Mouse (Mus musculus): ENCODE results near the gene Palld. TPM values are rescaled to one million over a fixed set of nuclear protein-coding genes. Genes with fewer than 3 reads are reported as not detected.

Gene Palld
- polyA plus RNA-seq, 1 experiment from 2014 or later: 17.3 TPM

DNA sequence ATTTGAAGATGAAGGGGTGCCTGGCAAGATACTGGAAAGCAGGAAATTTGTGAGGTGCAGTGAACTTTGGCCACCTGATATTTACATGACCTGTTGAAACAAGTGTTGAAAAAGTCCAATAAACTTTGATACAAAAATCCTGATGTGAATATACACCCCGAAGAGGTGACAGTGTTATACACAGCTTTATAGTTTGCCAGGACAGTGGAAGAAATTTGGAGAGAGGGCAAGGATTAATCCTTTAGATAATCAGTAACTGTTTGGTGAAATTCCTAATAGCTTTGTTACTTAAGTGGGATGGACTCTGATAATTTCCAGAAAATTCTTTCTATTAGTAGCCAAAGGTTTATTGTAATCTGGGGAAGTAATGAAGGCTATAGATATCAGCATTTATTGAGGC, 314.2 kb downstream of the Palld start:
- H3K4me3 ChIP-seq (ENCODE audit: low read length): no peak overlapping the region
- no peak overlapping the region for H3K4me2 ChIP-seq (ENCODE audit: low read length)
- H3K9me3 ChIP-seq (ENCODE audit: control insufficient read depth, low read length): no peaks in the 10 kb centered on the region
- H3K4me1 ChIP-seq (ENCODE audit: control insufficient read depth, insufficient read depth, low read depth, low read length): peaks cover 11% of the 10 kb centered on the region
- no peaks in the 10 kb centered on the region for H3K36me3 ChIP-seq (ENCODE audit: control insufficient read depth, insufficient read depth, low read length)
- no peaks in the 10 kb centered on the region for H3K27me3 ChIP-seq (replicated peaks; ENCODE audit: control insufficient read depth, insufficient read depth, low read length)
- 92% methylated on average over 1 of the region's 1 CpGs for WGBS
- H3K27ac ChIP-seq (ENCODE audit: low read depth, low read length): no peak overlapping the region
- H3K9ac ChIP-seq (ENCODE audit: low read depth, low read length): no peak overlapping the region
- ATAC-seq: no peak

DNA sequence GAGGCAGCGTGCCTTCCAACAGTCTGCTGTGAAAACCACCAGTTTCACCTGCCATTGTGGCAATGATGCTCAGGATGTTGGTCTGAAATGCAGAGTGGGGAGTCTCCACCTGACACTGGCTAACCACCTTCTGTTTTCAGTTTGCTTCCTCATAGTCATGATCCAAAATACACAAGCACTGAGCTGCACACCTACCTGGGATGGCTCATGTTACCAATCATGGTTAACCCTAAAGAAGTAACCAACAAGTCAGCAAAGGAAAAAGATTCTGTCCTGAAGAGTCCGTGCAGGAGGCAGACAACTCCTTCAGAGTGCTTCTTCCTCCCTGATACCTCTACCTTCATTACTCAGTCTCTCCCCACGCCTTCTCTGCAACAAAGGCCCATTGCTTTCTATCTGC, 314.8 kb downstream of the Palld start:
- Histone ChIP-seq H3K27ac (ENCODE audit: low read depth, low read length) (no peak overlapping the region), H3K27me3 (replicated peaks; ENCODE audit: control insufficient read depth, insufficient read depth, low read length) (no peaks in the 10 kb centered on the region), H3K4me3 (ENCODE audit: low read length) (no peak overlapping the region), H3K4me2 (ENCODE audit: low read length) (no peak overlapping the region), H3K4me1 (ENCODE audit: control insufficient read depth, insufficient read depth, low read depth, low read length) (peaks cover 11% of the 10 kb centered on the region), H3K36me3 (ENCODE audit: control insufficient read depth, insufficient read depth, low read length) (no peaks in the 10 kb centered on the region), H3K9me3 (ENCODE audit: control insufficient read depth, low read length) (no peaks in the 10 kb centered on the region), H3K9ac (ENCODE audit: low read depth, low read length) (no peak overlapping the region)
- ATAC-seq: no peak
- WGBS: 73% methylated on average over 3 of the region's 3 CpGs

GRCm38 (mm10) chr8:61586529-61586928, 316.0 kb downstream of the Palld start:
- no peak for ATAC-seq
- Histone ChIP-seq H3K9me3 (ENCODE audit: control insufficient read depth, low read length) (no peaks in the 10 kb centered on the region), H3K9ac (ENCODE audit: low read depth, low read length) (no peak overlapping the region), H3K36me3 (ENCODE audit: control insufficient read depth, insufficient read depth, low read length) (no peaks in the 10 kb centered on the region), H3K4me2 (ENCODE audit: low read length) (no peak overlapping the region), H3K27ac (ENCODE audit: low read depth, low read length) (no peak overlapping the region), H3K4me1 (ENCODE audit: control insufficient read depth, insufficient read depth, low read depth, low read length) (peaks cover 5% of the 10 kb centered on the region), H3K27me3 (replicated peaks; ENCODE audit: control insufficient read depth, insufficient read depth, low read length) (no peaks in the 10 kb centered on the region), H3K4me3 (ENCODE audit: low read length) (no peak overlapping the region)
- 85% methylated on average over 3 of the region's 3 CpGs for WGBS

GRCm38 (mm10) chr8:61585746-61586145, 316.7 kb downstream of the Palld start:
- Histone ChIP-seq H3K4me1 (ENCODE audit: control insufficient read depth, insufficient read depth, low read depth, low read length) (no peaks in the 10 kb centered on the region), H3K36me3 (ENCODE audit: control insufficient read depth, insufficient read depth, low read length) (no peaks in the 10 kb centered on the region), H3K4me2 (ENCODE audit: low read length) (no peak overlapping the region), H3K9ac (ENCODE audit: low read depth, low read length) (no peak overlapping the region), H3K27me3 (replicated peaks; ENCODE audit: control insufficient read depth, insufficient read depth, low read length) (no peaks in the 10 kb centered on the region), H3K9me3 (ENCODE audit: control insufficient read depth, low read length) (no peaks in the 10 kb centered on the region), H3K4me3 (ENCODE audit: low read length) (no peak overlapping the region), H3K27ac (ENCODE audit: low read depth, low read length) (no peak overlapping the region)
- ATAC-seq: no peak
- WGBS: 81% methylated on average over 3 of the region's 3 CpGs

- Histone ChIP-seq H3K36me3 (ENCODE audit: control insufficient read depth, insufficient read depth, low read length) (no peaks in the 10 kb centered on the region), H3K4me2 (ENCODE audit: low read length) (no peak overlapping the region), H3K9ac (ENCODE audit: low read depth, low read length) (no peak overlapping the region), H3K27ac (ENCODE audit: low read depth, low read length) (no peak overlapping the region), H3K9me3 (ENCODE audit: control insufficient read depth, low read length) (no peaks in the 10 kb centered on the region), H3K27me3 (replicated peaks; ENCODE audit: control insufficient read depth, insufficient read depth, low read length) (no peaks in the 10 kb centered on the region), H3K4me1 (ENCODE audit: control insufficient read depth, insufficient read depth, low read depth, low read length) (no peaks in the 10 kb centered on the region), H3K4me3 (ENCODE audit: low read length) (no peak overlapping the region)
- WGBS: 81% methylated on average over 5 of the region's 5 CpGs
- ATAC-seq: no peak
These were observed 317.6 kb downstream of the Palld start for GRCm38 (mm10) chr8:61584714-61585383.

- Histone ChIP-seq H3K4me1 (ENCODE audit: control insufficient read depth, insufficient read depth, low read depth, low read length) (no peaks in the 10 kb centered on the region), H3K27ac (ENCODE audit: low read depth, low read length) (no peak overlapping the region), H3K27me3 (replicated peaks; ENCODE audit: control insufficient read depth, insufficient read depth, low read length) (no peaks in the 10 kb centered on the region), H3K36me3 (ENCODE audit: control insufficient read depth, insufficient read depth, low read length) (no peaks in the 10 kb centered on the region), H3K9me3 (ENCODE audit: control insufficient read depth, low read length) (no peaks in the 10 kb centered on the region), H3K4me2 (ENCODE audit: low read length) (no peak overlapping the region), H3K4me3 (ENCODE audit: low read length) (no peak overlapping the region), H3K9ac (ENCODE audit: low read depth, low read length) (no peak overlapping the region)
- no peak for ATAC-seq
- 83% methylated on average over 8 of the region's 8 CpGs for WGBS
These were observed 319.9 kb downstream of the Palld start for GRCm38 (mm10) chr8:61582547-61582946.

- Histone ChIP-seq H3K9me3 (ENCODE audit: control insufficient read depth, low read length) (no peaks in the 10 kb centered on the region), H3K4me3 (ENCODE audit: low read length) (no peak overlapping the region), H3K9ac (ENCODE audit: low read depth, low read length) (no peak overlapping the region), H3K36me3 (ENCODE audit: control insufficient read depth, insufficient read depth, low read length) (no peaks in the 10 kb centered on the region), H3K27ac (ENCODE audit: low read depth, low read length) (no peak overlapping the region), H3K4me2 (ENCODE audit: low read length) (no peak overlapping the region), H3K27me3 (replicated peaks; ENCODE audit: control insufficient read depth, insufficient read depth, low read length) (no peaks in the 10 kb centered on the region), H3K4me1 (ENCODE audit: control insufficient read depth, insufficient read depth, low read depth, low read length) (no peaks in the 10 kb centered on the region)
- no peak for ATAC-seq
- WGBS: 90% methylated on average over 5 of the region's 5 CpGs
These were observed 321.2 kb downstream of the Palld start for GRCm38 (mm10) chr8:61581259-61581658.

- H3K4me2 ChIP-seq (ENCODE audit: low read length): no peak overlapping the region
- no peak overlapping the region for H3K27ac ChIP-seq (ENCODE audit: low read depth, low read length)
- H3K9ac ChIP-seq (ENCODE audit: low read depth, low read length): no peak overlapping the region
- 74% methylated on average over 4 of the region's 4 CpGs for WGBS
- H3K27me3 ChIP-seq (replicated peaks; ENCODE audit: control insufficient read depth, insufficient read depth, low read length): no peaks in the 10 kb centered on the region
- no peaks in the 10 kb centered on the region for H3K4me1 ChIP-seq (ENCODE audit: control insufficient read depth, insufficient read depth, low read depth, low read length)
- no peaks in the 10 kb centered on the region for H3K36me3 ChIP-seq (ENCODE audit: control insufficient read depth, insufficient read depth, low read length)
- no peaks in the 10 kb centered on the region for H3K9me3 ChIP-seq (ENCODE audit: control insufficient read depth, low read length)
- ATAC-seq: no peak
- no peak overlapping the region for H3K4me3 ChIP-seq (ENCODE audit: low read length)
These were observed 322.7 kb downstream of the Palld start for GRCm38 (mm10) chr8:61579831-61580230.

GRCm38 (mm10) chr8:61578754-61579153, 323.7 kb downstream of the Palld start:
- Histone ChIP-seq H3K9me3 (ENCODE audit: control insufficient read depth, low read length) (no peaks in the 10 kb centered on the region), H3K36me3 (ENCODE audit: control insufficient read depth, insufficient read depth, low read length) (no peaks in the 10 kb centered on the region), H3K27me3 (replicated peaks; ENCODE audit: control insufficient read depth, insufficient read depth, low read length) (no peaks in the 10 kb centered on the region), H3K27ac (ENCODE audit: low read depth, low read length) (no peak overlapping the region), H3K4me2 (ENCODE audit: low read length) (no peak overlapping the region), H3K4me3 (ENCODE audit: low read length) (no peak overlapping the region), H3K9ac (ENCODE audit: low read depth, low read length) (no peak overlapping the region), H3K4me1 (ENCODE audit: control insufficient read depth, insufficient read depth, low read depth, low read length) (no peaks in the 10 kb centered on the region)
- 90% methylated on average over 6 of the region's 6 CpGs for WGBS
- ATAC-seq: no peak

Measured in hindbrain, embryonic 16.5 days (tissue).